ENCODE assay signal across 8 mouse cellular contexts in the genomic region with DNA sequence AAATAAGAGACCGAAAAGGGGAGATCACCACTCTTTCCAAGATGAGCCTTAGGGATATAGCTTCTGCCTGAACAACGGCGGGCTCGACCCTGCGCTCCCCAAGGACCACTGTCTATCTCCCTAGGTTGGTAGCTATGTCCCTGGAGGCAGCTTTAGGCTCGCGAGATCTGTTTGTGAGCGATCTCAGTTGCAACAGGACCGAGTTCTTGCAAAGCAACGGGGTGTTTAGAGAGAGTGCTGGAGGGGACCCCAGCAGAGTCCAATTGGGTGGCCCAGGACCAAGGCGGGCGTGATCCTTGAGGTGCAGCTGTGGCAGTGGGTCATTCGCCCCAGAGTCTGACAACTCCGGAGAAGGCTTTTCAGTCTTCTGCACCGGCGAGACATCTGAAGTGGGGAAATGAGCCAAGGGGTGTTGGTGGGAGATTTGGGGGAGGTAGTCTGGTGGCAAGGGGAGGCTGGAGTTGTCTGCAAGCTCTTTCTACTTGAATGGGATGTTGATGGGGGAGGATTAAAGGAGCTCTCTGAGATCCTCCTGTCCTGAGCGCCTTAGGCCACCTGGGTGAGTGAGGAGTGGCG. TPM values are rescaled to one million over a fixed set of nuclear protein-coding genes. Genes with fewer than 3 reads are reported as not detected.
DNase-seq lines count a peak whose midpoint lies in the region; ATAC-seq and TF ChIP-seq lines count a peak whose summit lies in the region.

No protein-coding gene starts in this region.

- H3K4me1 ChIP-seq in lung, embryonic 16.5 days (replicated peaks; ENCODE audit: control insufficient read depth, insufficient read depth, low read length) = peaks cover 37% of the 10 kb centered on the region
- H3K4me1 ChIP-seq in lung, adult 2 months (ENCODE audit: control insufficient read depth, insufficient read depth, low read length) = peaks cover 11% of the 10 kb centered on the region
- peaks cover 44% of the 10 kb centered on the region for H3K4me1 ChIP-seq in forebrain, embryonic 14.5 days (ENCODE audit: control insufficient read depth, insufficient read depth, low read length)
- H3K4me1 ChIP-seq in limb, embryonic 15.5 days = peaks cover 39% of the 10 kb centered on the region
- peaks cover 41% of the 10 kb centered on the region for H3K4me1 ChIP-seq in stomach, embryonic 16.5 days (ENCODE audit: control insufficient read depth, insufficient read depth, low read length)

- H3K4me3 ChIP-seq in lung, embryonic 16.5 days (ENCODE audit: low read length) = peak overlapping the region; percentile 83
- H3K4me3 ChIP-seq in lung, adult 2 months (replicated peaks; ENCODE audit: extremely low read depth, low read depth, low read length) = no peak overlapping the region
- H3K4me3 ChIP-seq in forebrain, embryonic 14.5 days (ENCODE audit: low read depth, low read length) = peak overlapping the region; percentile 65
- peak overlapping the region; percentile 77 for H3K4me3 ChIP-seq in limb, embryonic 15.5 days
- peak overlapping the region; percentile 60 for H3K4me3 ChIP-seq in stomach, embryonic 16.5 days (replicated peaks; ENCODE audit: low read length)

- peak overlapping the region; percentile 67 for H3K4me2 ChIP-seq in lung, embryonic 16.5 days (ENCODE audit: low read depth, low read length)
- H3K4me2 ChIP-seq in forebrain, embryonic 14.5 days (ENCODE audit: low read length) = peak overlapping the region; percentile 88
- peak overlapping the region; percentile 73 for H3K4me2 ChIP-seq in limb, embryonic 15.5 days
- H3K4me2 ChIP-seq in stomach, embryonic 16.5 days (ENCODE audit: low read depth, low read length) = peak overlapping the region; percentile 79

- no peaks in the 10 kb centered on the region for H3K36me3 ChIP-seq in lung, embryonic 16.5 days (ENCODE audit: control insufficient read depth, insufficient read depth, low read length)
- no peaks in the 10 kb centered on the region for H3K36me3 ChIP-seq in forebrain, embryonic 14.5 days (ENCODE audit: control insufficient read depth, insufficient read depth, low read length)
- no peaks in the 10 kb centered on the region for H3K36me3 ChIP-seq in limb, embryonic 15.5 days
- no peaks in the 10 kb centered on the region for H3K36me3 ChIP-seq in stomach, embryonic 16.5 days (ENCODE audit: control insufficient read depth, insufficient read depth, low read length)

- peak overlapping the region; percentile 84 for H3K27ac ChIP-seq in lung, embryonic 16.5 days (ENCODE audit: low read length)
- H3K27ac ChIP-seq in forebrain, embryonic 14.5 days (ENCODE audit: low read depth, low read length) = peak overlapping the region; percentile 85
- peak overlapping the region; percentile 93 for H3K27ac ChIP-seq in limb, embryonic 15.5 days
- peak overlapping the region; percentile 95 for H3K27ac ChIP-seq in stomach, embryonic 16.5 days (ENCODE audit: low read length)

- no peaks in the 10 kb centered on the region for H3K9me3 ChIP-seq in lung, embryonic 16.5 days (ENCODE audit: control insufficient read depth, low read length)
- H3K9me3 ChIP-seq in forebrain, embryonic 14.5 days (replicated peaks; ENCODE audit: control insufficient read depth, low read length) = no peaks in the 10 kb centered on the region
- no peaks in the 10 kb centered on the region for H3K9me3 ChIP-seq in limb, embryonic 15.5 days
- no peaks in the 10 kb centered on the region for H3K9me3 ChIP-seq in stomach, embryonic 16.5 days (replicated peaks; ENCODE audit: control insufficient read depth, low read length)

- no peak for DNase-seq in lung, adult 2 months
- DNase-seq in forebrain, embryonic 14.5 days (ENCODE audit: low spot score) = no peak
- DNase-seq in thymus, postnatal 4 days = no peak
- DNase-seq in cerebellum, postnatal 36 days = no peak
- DNase-seq in lung, postnatal 25 days (ENCODE audit: low spot score) = no peak

- TF ChIP-seq POLR2A in lung, adult 2 months (IDR thresholded peaks at IDR 0.05; ENCODE audit: borderline replicate concordance, extremely low read depth, low read depth, low read length) = no peak

- H3K9ac ChIP-seq in lung, embryonic 16.5 days (ENCODE audit: low read length) = peak overlapping the region; percentile 53
- H3K9ac ChIP-seq in forebrain, embryonic 14.5 days (ENCODE audit: low read length) = peak overlapping the region; percentile 90
- 0 out of 2 replicates have a peak overlapping the region, but pooled peaks have one; percentile 4 for H3K9ac ChIP-seq in limb, embryonic 15.5 days
- peak overlapping the region; percentile 92 for H3K9ac ChIP-seq in stomach, embryonic 16.5 days (ENCODE audit: low read length)

- WGBS in lung, embryonic 16.5 days = 5% methylated on average over 18 of the region's 18 CpGs
- WGBS in lung, adult 2 months = 9% methylated on average over 18 of the region's 18 CpGs
- WGBS in forebrain, embryonic 14.5 days = 2% methylated on average over 16 of the region's 18 CpGs
- 3% methylated on average over 18 of the region's 18 CpGs for WGBS in limb, embryonic 15.5 days
- 7% methylated on average over 18 of the region's 18 CpGs for WGBS in stomach, embryonic 16.5 days

- no peaks in the 10 kb centered on the region for H3K27me3 ChIP-seq in lung, embryonic 16.5 days (ENCODE audit: control insufficient read depth, insufficient read depth, low read depth, low read length)
- no peaks in the 10 kb centered on the region for H3K27me3 ChIP-seq in forebrain, embryonic 14.5 days (replicated peaks; ENCODE audit: control insufficient read depth, insufficient read depth, low read length)
- H3K27me3 ChIP-seq in limb, embryonic 15.5 days = no peaks in the 10 kb centered on the region
- H3K27me3 ChIP-seq in stomach, embryonic 16.5 days (ENCODE audit: control insufficient read depth, insufficient read depth, low read length) = no peaks in the 10 kb centered on the region

- ATAC-seq in lung, embryonic 16.5 days (ENCODE audit: low read depth) = peak; percentile 26
- peak; percentile 41 for ATAC-seq in forebrain, embryonic 14.5 days
- 0 out of 2 replicates have a peak, but pooled peaks have one; percentile 1 for ATAC-seq in limb, embryonic 15.5 days (ENCODE audit: insufficient number of reproducible peaks, low FRiP score, low TSS enrichment, low read depth)
- ATAC-seq in stomach, embryonic 16.5 days (ENCODE audit: insufficient read depth, low FRiP score) = peak; percentile 8; the same call in 1 of the 2 replicates

- no peak for TF ChIP-seq CTCF in lung, adult 2 months (IDR thresholded peaks at IDR 0.05; ENCODE audit: insufficient read depth, low read length)

RNA-seq across cellular contexts. Expression of gene Rgma, which starts 15.2 kb away (rescaled TPM):
- polyA plus RNA-seq in lung, embryonic 16.5 days (2015; fragmentation: Nextera tagmentation; extraction: Ambion mirVana) = 10.1 and 10.5 TPM in 2 replicates
- polyA plus RNA-seq in lung, adult 2 months (2012; rRNA removed) = 23.4 and 27.5 TPM in 2 replicates
- 20.6 and 23.6 TPM in 2 replicates for polyA plus RNA-seq in forebrain, embryonic 14.5 days (2014; fragmentation: Nextera tagmentation; extraction: Ambion mirVana)
- 17.1 and 18.0 TPM in 2 replicates for polyA plus RNA-seq in limb, embryonic 15.5 days (2015; fragmentation: Nextera tagmentation; extraction: Ambion mirVana)
- 10.7 and 11.7 TPM in 2 replicates for polyA plus RNA-seq in stomach, embryonic 16.5 days (2015; fragmentation: Nextera tagmentation; extraction: Ambion mirVana)

Comparison
In these comparisons a context has a peak if more than half of its experiments do, and no peak if none do; other contexts are left out.
1. H3K9ac ChIP-seq: peak in every context shown above with its lines; median percentile 92 in stomach, embryonic 16.5 days; 90 in forebrain, embryonic 14.5 days; 53 in lung, embryonic 16.5 days; 4 in limb, embryonic 15.5 days.